Mouse (Mus musculus) stomach, embryonic 14.5 days (tissue): ENCODE data around the gene A930004D18Rik. TPM values are rescaled to one million over a fixed set of nuclear protein-coding genes. Genes with fewer than 3 reads are reported as not detected.

Source experiments
- ATAC-seq: fragments of 200-750 bp; cut with Nextera tagmentation; 2 replicates; pipeline ENCODE4 v1.8.0; 2017; ENCODE audit warnings: low read depth, moderate TSS enrichment; ENCODE audit not compliant: insufficient number of reproducible peaks, insufficient read depth, low FRiP score
- H3K27ac ChIP-seq: fragments of 300-500 bp; sonication (generic); 2 replicates; pipeline ENCODE4 v1.5.1; 2014; ENCODE audit warnings: mild to moderate bottlenecking, low read length, moderate library complexity, mixed read lengths
- H3K27me3 ChIP-seq: fragments of 300-500 bp; sonication (generic); 2 replicates; pipeline ENCODE4 v1.6.1; 2014; ENCODE audit warnings: low read length, control low read depth, mixed read lengths; ENCODE audit not compliant: control insufficient read depth, insufficient read depth
- H3K36me3 ChIP-seq: fragments of 300-500 bp; sonication (generic); 2 replicates; pipeline ENCODE4 v1.6.1; 2014; ENCODE audit warnings: mild to moderate bottlenecking, control low read depth, low read length, moderate library complexity, mixed read lengths; ENCODE audit not compliant: control insufficient read depth, insufficient read depth
- H3K4me1 ChIP-seq: fragments of 300-500 bp; sonication (generic); 2 replicates; pipeline ENCODE4 v1.6.1; 2014; ENCODE audit warnings: low read length, control low read depth, mixed read lengths; ENCODE audit not compliant: control insufficient read depth, insufficient read depth
- H3K4me2 ChIP-seq: fragments of 300-500 bp; sonication (generic); replicated peaks from 2 replicates; pipeline ENCODE4 v1.6.1; 2014; ENCODE audit warnings: low read depth, low read length, control low read depth
- H3K4me3 ChIP-seq: fragments of 300-500 bp; sonication (generic); 2 replicates; pipeline ENCODE4 v1.5.1; 2014; ENCODE audit warnings: low read depth, low read length, control low read depth
- H3K9ac ChIP-seq: fragments of 300-500 bp; sonication (generic); replicated peaks from 2 replicates; pipeline ENCODE4 v1.6.1; 2014; ENCODE audit warnings: low read depth, mild to moderate bottlenecking, control low read depth, low read length, moderate library complexity, mixed read lengths
- H3K9me3 ChIP-seq: fragments of 300-500 bp; sonication (generic); 2 replicates; pipeline ENCODE4 v1.6.1; 2016; ENCODE audit warnings: low read depth, low read length, control low read depth; ENCODE audit not compliant: control insufficient read depth
- WGBS: fragments of 180-500 bp; shearing (Covaris S2); extraction: QIAGEN DNeasy Blood & Tissue Kit; methylation state at CpG from one replicate; pipeline ENCODE4 v1.1.7; 2014; 5-methylcytosine and 5-hydroxymethylcytosine counted together
- polyA plus RNA-seq: library from polyadenylated mRNA; unstranded; fragments of >200 nt; fragmentation: Nextera tagmentation; extraction: Ambion mirVana; gene quantifications from 2 replicates; pipeline ENCODE4 v1.2.1, GENCODE M21; 2014

The A930004D18Rik gene
- polyA plus RNA-seq, 1 experiment from 2014 or later, result 9.9 TPM

- Histone ChIP-seq H3K4me2 (no peak overlapping the region), H3K9me3 (no peaks in the 10 kb centered on the region), H3K27ac (no peak overlapping the region), H3K4me1 (peaks cover 11% of the 10 kb centered on the region; the same call in 1 of the 2 replicates), H3K4me3 (no peak overlapping the region), H3K9ac (no peak overlapping the region), H3K36me3 (no peaks in the 10 kb centered on the region), H3K27me3 (no peaks in the 10 kb centered on the region)
- no peak for ATAC-seq
- 70% methylated on average over 10 of the region's 10 CpGs for WGBS
These were observed 4.1 kb downstream of the A930004D18Rik start for GRCm38 (mm10) chr2:18033166-18034108.

GRCm38 (mm10) chr2:18032538-18032895 is 5.0 kb downstream of the A930004D18Rik start:
- no peak overlapping the region for H3K4me2 ChIP-seq
- no peak overlapping the region for H3K9ac ChIP-seq
- no peaks in the 10 kb centered on the region for H3K36me3 ChIP-seq
- H3K27me3 ChIP-seq, result no peaks in the 10 kb centered on the region
- peaks cover 11% of the 10 kb centered on the region; the same call in 1 of the 2 replicates for H3K4me1 ChIP-seq
- H3K27ac ChIP-seq, result no peak overlapping the region
- no peak for ATAC-seq
- 69% methylated on average over 5 of the region's 5 CpGs for WGBS
- H3K9me3 ChIP-seq, result no peaks in the 10 kb centered on the region
- H3K4me3 ChIP-seq, result no peak overlapping the region

GRCm38 (mm10) chr2:18031831-18032537 is 5.6 kb downstream of the A930004D18Rik start:
- Histone ChIP-seq H3K36me3 (no peaks in the 10 kb centered on the region), H3K4me2 (peak overlapping the region; percentile 96), H3K9me3 (no peaks in the 10 kb centered on the region), H3K4me3 (peak overlapping the region; percentile 35), H3K27me3 (no peaks in the 10 kb centered on the region), H3K4me1 (peaks cover 11% of the 10 kb centered on the region; the same call in 1 of the 2 replicates), H3K27ac (peak overlapping the region; percentile 33), H3K9ac (peak overlapping the region; percentile 77)
- no peak for ATAC-seq
- WGBS, result 4% methylated on average over 34 of the region's 34 CpGs

GRCm38 (mm10) chr2:18031271-18031821 is 6.2 kb downstream of the A930004D18Rik start:
- H3K9ac ChIP-seq, result peak overlapping the region; percentile 77
- no peaks in the 10 kb centered on the region for H3K9me3 ChIP-seq
- H3K27ac ChIP-seq, result peak overlapping the region; percentile 33; the same call in 1 of the 2 replicates
- H3K36me3 ChIP-seq, result no peaks in the 10 kb centered on the region
- WGBS, result 12% methylated on average over 26 of the region's 26 CpGs
- H3K27me3 ChIP-seq, result no peaks in the 10 kb centered on the region
- peak overlapping the region; percentile 35 for H3K4me3 ChIP-seq
- peak overlapping the region; percentile 96 for H3K4me2 ChIP-seq
- H3K4me1 ChIP-seq, result peaks cover 11% of the 10 kb centered on the region; the same call in 1 of the 2 replicates
- no peak for ATAC-seq

GRCm38 (mm10) chr2:18030581-18030980 is 7.0 kb downstream of the A930004D18Rik start:
- H3K27me3 ChIP-seq, result no peaks in the 10 kb centered on the region
- H3K27ac ChIP-seq, result no peak overlapping the region
- peak overlapping the region; percentile 35; the same call in 1 of the 2 replicates for H3K4me3 ChIP-seq
- ATAC-seq, result no peak
- H3K36me3 ChIP-seq, result no peaks in the 10 kb centered on the region
- H3K9me3 ChIP-seq, result no peaks in the 10 kb centered on the region
- 70% methylated on average over 8 of the region's 8 CpGs for WGBS
- no peak overlapping the region for H3K9ac ChIP-seq
- H3K4me1 ChIP-seq, result peaks cover 11% of the 10 kb centered on the region; the same call in 1 of the 2 replicates
- peak overlapping the region; percentile 96; the same call in 1 of the 2 replicates for H3K4me2 ChIP-seq

- Histone ChIP-seq H3K27ac (no peak overlapping the region), H3K36me3 (no peaks in the 10 kb centered on the region), H3K4me2 (no peak overlapping the region), H3K9ac (no peak overlapping the region), H3K27me3 (no peaks in the 10 kb centered on the region), H3K4me3 (no peak overlapping the region), H3K9me3 (no peaks in the 10 kb centered on the region), H3K4me1 (peaks cover 11% of the 10 kb centered on the region; the same call in 1 of the 2 replicates)
- ATAC-seq, result no peak
- 84% methylated on average over 7 of the region's 7 CpGs for WGBS
These were observed 7.9 kb downstream of the A930004D18Rik start for GRCm38 (mm10) chr2:18029656-18030055.

GRCm38 (mm10) chr2:18028140-18029021 is 9.2 kb downstream of the A930004D18Rik start:
- Histone ChIP-seq H3K4me1 (peaks cover 11% of the 10 kb centered on the region; the same call in 1 of the 2 replicates), H3K4me3 (peak overlapping the region; percentile 68), H3K9ac (peak overlapping the region; percentile 66), H3K27ac (peak overlapping the region; percentile 99), H3K27me3 (no peaks in the 10 kb centered on the region), H3K36me3 (no peaks in the 10 kb centered on the region), H3K9me3 (no peaks in the 10 kb centered on the region), H3K4me2 (peak overlapping the region; percentile 100)
- peak; percentile 75 for ATAC-seq
- whole genome bisulfite sequencing, result under 1% methylated on average over 61 of the region's 61 CpGs
